Mouse (Mus musculus) CD4-positive naive resting alpha-beta T cell, adult 57 days (primary cell): ENCODE results near the gene Tle6. TPM values are rescaled to one million over a fixed set of nuclear protein-coding genes. Genes with fewer than 3 reads are reported as not detected.

Experiments
- total RNA-seq: library from RNA; stranded (reverse); gene quantifications from one replicate; pipeline ENCODE4 v1.2.4, GENCODE M21; 2023

Tle6 gene
- not detected for total RNA-seq

GRCm38 (mm10) chr10:81600738-81601203 lies at the start of gene Tle6:
Gene Tle6 (minus strand): TSS chr10:81601073.

GRCm38 (mm10) chr10:81648803-81649775 lies 48.2 kb upstream of the Tle6 start, which contains the start of gene Gm10778:
Gene Gm10778 (plus strand): TSS chr10:81649059.

GRCm38 (mm10) chr10:81628390-81628789 lies 27.5 kb upstream of the Tle6 start, which contains the start of gene Ankrd24:
Gene Ankrd24 (plus strand): TSS chr10:81628540.

GRCm38 (mm10) chr10:81626994-81627835 lies 26.3 kb upstream of the Tle6 start, which contains the start of gene Sirt6:
Gene Sirt6 (minus strand): TSS chr10:81627797.

GRCm38 (mm10) chr10:81605974-81606751 lies 5.3 kb upstream of the Tle6 start, which contains the start of gene BC025920:
Gene BC025920 (plus strand): TSS chr10:81606270.

GRCm38 (mm10) chr10:81574081-81575056 lies 26.5 kb downstream of the Tle6 start, which contains the start of gene Tle2:
Gene Tle2 (plus strand): TSS chr10:81574561.

GRCm38 (mm10) chr10:81559163-81559626 lies 41.7 kb downstream of the Tle6 start, which contains the start of gene Aes:
Gene Aes (plus strand): TSS chr10:81559488.

GRCm38 (mm10) chr10:81545161-81545747 lies 55.6 kb downstream of the Tle6 start, which contains the start of gene Gna11:
Gene Gna11 (minus strand): TSS chr10:81545190.

Other genes starting within 250 kb of the Tle6 start
- 5.4 TPM for gene Mfsd12, start 243.6 kb downstream of the Tle6 start, total RNA-seq
- 7.5 TPM for gene 4930404N11Rik, start 235.3 kb downstream of the Tle6 start, total RNA-seq
- gene Fzr1, start 222.6 kb downstream of the Tle6 start, total RNA-seq: 27.2 TPM
- 32.6 TPM for gene Dohh, start 216.6 kb downstream of the Tle6 start, total RNA-seq
- 4.7 TPM for gene Gm48551, start 216.6 kb downstream of the Tle6 start, total RNA-seq
- gene Gm48552, start 212.1 kb downstream of the Tle6 start, total RNA-seq: 9.7 TPM
- 2.2 TPM for gene Smim24, start 208.0 kb downstream of the Tle6 start, total RNA-seq
- gene Nfic, start 145.4 kb downstream of the Tle6 start, total RNA-seq: 20.3 TPM
- gene Celf5, start 118.4 kb downstream of the Tle6 start, total RNA-seq: 1.2 TPM
- 199 TPM for gene Ncln, start 104.7 kb downstream of the Tle6 start, total RNA-seq
- gene S1pr4, start 100.9 kb downstream of the Tle6 start, total RNA-seq: 139 TPM
- gene Gna15, start 76.8 kb downstream of the Tle6 start, total RNA-seq: 3.3 TPM
- 17.5 TPM for gene Gna11, start 55.9 kb downstream of the Tle6 start, total RNA-seq
- 616 TPM for gene Aes, start 41.6 kb downstream of the Tle6 start, total RNA-seq
- 6.3 TPM for gene Tle2, start 26.5 kb downstream of the Tle6 start, total RNA-seq
- gene BC025920, start 5.2 kb upstream of the Tle6 start, total RNA-seq: 3.2 TPM
- 23.7 TPM for gene Sirt6, start 26.7 kb upstream of the Tle6 start, total RNA-seq
- 5.9 TPM for gene Ankrd24, start 27.5 kb upstream of the Tle6 start, total RNA-seq
- gene Gm10778, start 48.0 kb upstream of the Tle6 start, total RNA-seq: 2.1 TPM
- 7.8 TPM for gene Zfp433, start 103.8 kb upstream of the Tle6 start, total RNA-seq
- gene Gm3055, start 170.1 kb upstream of the Tle6 start, total RNA-seq: 4.9 TPM
- 3.0 TPM for gene Gm4767, start 211.1 kb upstream of the Tle6 start, total RNA-seq